Mouse (Mus musculus): ENCODE data around the gene Scube1. TPM values are rescaled to one million over a fixed set of nuclear protein-coding genes. Genes with fewer than 3 reads are reported as not detected.
A peak's percentile ranks its signal among the peaks of the same experiment; 100 is the strongest.

Scube1 gene
- polyA plus RNA-seq, 1 experiment: 24.7 TPM

GRCm38 (mm10) chr15:83563327-83563856, 161.4 kb downstream of the Scube1 start, which contains the start of the genes Tspo and Mcat:
Tspo (plus strand) TSS chr15:83563592.
Mcat (minus strand) TSS chr15:83563787.
- no peak for DNase-seq (ENCODE audit: low read depth)
- TF ChIP-seq CTCF (IDR thresholded peaks at IDR 0.05; ENCODE audit: borderline replicate concordance, extremely low read depth, insufficient read depth, insufficient read length) (no peak), POLR2A (IDR thresholded peaks at IDR 0.05; ENCODE audit: borderline replicate concordance, extremely low read depth, insufficient read depth, insufficient read length, poor library complexity, severe bottlenecking) (no peak)

- DNase-seq (ENCODE audit: low read depth): peak; percentile 93
- TF ChIP-seq CTCF (IDR thresholded peaks at IDR 0.05; ENCODE audit: borderline replicate concordance, extremely low read depth, insufficient read depth, insufficient read length): no peak
- no peak for TF ChIP-seq POLR2A (IDR thresholded peaks at IDR 0.05; ENCODE audit: borderline replicate concordance, extremely low read depth, insufficient read depth, insufficient read length, poor library complexity, severe bottlenecking)
These were observed 162.1 kb downstream of the Scube1 start for GRCm38 (mm10) chr15:83562626-83563270.

- DNase-seq (ENCODE audit: low read depth): no peak
- TF ChIP-seq POLR2A (IDR thresholded peaks at IDR 0.05; ENCODE audit: borderline replicate concordance, extremely low read depth, insufficient read depth, insufficient read length, poor library complexity, severe bottlenecking) (no peak), CTCF (IDR thresholded peaks at IDR 0.05; ENCODE audit: borderline replicate concordance, extremely low read depth, insufficient read depth, insufficient read length) (no peak)
These were observed 163.8 kb downstream of the Scube1 start for GRCm38 (mm10) chr15:83560941-83561477.

- DNase-seq (ENCODE audit: low read depth): peak; percentile 96
- TF ChIP-seq POLR2A (IDR thresholded peaks at IDR 0.05; ENCODE audit: borderline replicate concordance, extremely low read depth, insufficient read depth, insufficient read length, poor library complexity, severe bottlenecking): peak; percentile 94
- TF ChIP-seq CTCF (IDR thresholded peaks at IDR 0.05; ENCODE audit: borderline replicate concordance, extremely low read depth, insufficient read depth, insufficient read length): no peak
These were observed 169.5 kb downstream of the Scube1 start for GRCm38 (mm10) chr15:83555161-83555974.

Other genes with a start within 250 kb of the Scube1 start
- gene Ttll1, start 214.1 kb downstream of the Scube1 start, polyA plus RNA-seq (2012; rRNA removed): 58.1 and 89.6 TPM in 2 replicates
- gene Bik, start 198.2 kb downstream of the Scube1 start, polyA plus RNA-seq (2012; rRNA removed): 0.71 and 1.3 TPM in 2 replicates
- gene Tspo, start 161.4 kb downstream of the Scube1 start, polyA plus RNA-seq (2012; rRNA removed): 7.1 and 9.9 TPM in 2 replicates
- gene Mcat, start 161.2 kb downstream of the Scube1 start, polyA plus RNA-seq (2012; rRNA removed): 32.8 and 38.7 TPM in 2 replicates
- 49.8 and 56.6 TPM in 2 replicates for gene Ttll12, start 129.9 kb downstream of the Scube1 start, polyA plus RNA-seq (2012; rRNA removed)
- gene Mpped1, start 54.4 kb upstream of the Scube1 start, polyA plus RNA-seq (2012; rRNA removed): 51.5 and 124 TPM in 2 replicates

Measured in brain, embryonic 14.5 days (tissue).